Mouse (Mus musculus): ENCODE measurements around the gene Pnma1. TPM values are rescaled to one million over a fixed set of nuclear protein-coding genes. Genes with fewer than 3 reads are reported as not detected.

Pnma1 gene
- total RNA-seq (2021): under 1 TPM; 0.14 to 0.18 TPM

DNA sequence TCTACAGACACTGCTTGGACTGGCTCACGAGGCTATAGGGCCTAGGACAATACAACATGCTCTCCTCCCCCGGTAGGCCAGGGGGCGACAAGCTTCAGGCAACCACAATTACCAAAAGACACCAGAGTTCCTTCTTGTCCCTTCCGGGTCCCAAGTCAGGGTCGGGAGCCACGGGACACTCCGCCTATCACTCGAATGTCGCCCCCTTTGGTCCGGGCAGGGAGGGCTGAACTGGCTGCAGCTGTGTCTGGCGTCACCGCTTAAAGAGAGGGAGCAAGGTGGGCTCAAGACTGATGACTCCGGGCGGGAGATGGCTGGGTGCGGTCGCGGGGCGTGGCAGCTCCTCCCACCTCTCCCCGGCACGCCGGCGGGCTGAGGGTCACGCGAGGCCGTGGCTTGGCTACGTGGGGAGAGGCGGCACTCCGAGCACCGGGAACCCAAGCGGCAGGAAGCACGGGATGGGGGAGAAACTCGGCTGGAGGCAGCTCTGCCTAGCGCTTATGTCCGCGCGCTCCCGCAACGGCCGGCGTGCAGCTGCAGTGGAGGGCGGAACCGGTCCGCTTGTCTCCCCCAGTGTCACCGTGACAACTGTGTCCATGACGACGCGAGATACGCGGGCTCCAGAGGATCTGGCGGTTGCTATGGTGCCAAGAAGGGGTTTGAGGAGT is at the start of gene Pnma1:
Pnma1 (minus strand) TSS at position 536 of the 668 bp plus-strand sequence.
- intact Hi-C loops (cut with DNase I): loop anchor here (5.0 kb wide), 1 partner anchor 99 kb away; no protein-coding TSS in a partner anchor
- peak; percentile 61 for DNase-seq (ENCODE audit: low spot score)

DNA sequence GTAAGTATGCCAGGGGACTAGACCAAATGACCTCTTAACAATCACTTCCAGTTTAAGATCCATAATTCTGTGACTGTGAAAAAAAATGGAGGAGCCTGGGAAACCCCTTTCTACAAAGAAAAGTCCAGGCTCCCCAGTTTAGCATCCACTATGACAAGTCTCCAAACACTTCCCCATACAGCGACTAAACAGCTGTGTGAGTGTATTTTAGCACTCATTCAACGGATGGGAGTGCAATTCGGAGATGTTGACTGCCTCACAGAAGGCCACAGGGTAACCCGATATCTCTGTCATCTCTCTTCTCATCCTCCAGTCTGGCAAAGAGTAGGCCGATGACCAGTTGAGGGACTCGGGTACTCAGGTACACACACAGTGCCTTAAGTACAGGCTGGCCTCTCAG is 46.9 kb upstream of the Pnma1 start:
- intact Hi-C loops (cut with DNase I): no loop called here
- no peak for DNase-seq (ENCODE audit: low spot score)

DNA sequence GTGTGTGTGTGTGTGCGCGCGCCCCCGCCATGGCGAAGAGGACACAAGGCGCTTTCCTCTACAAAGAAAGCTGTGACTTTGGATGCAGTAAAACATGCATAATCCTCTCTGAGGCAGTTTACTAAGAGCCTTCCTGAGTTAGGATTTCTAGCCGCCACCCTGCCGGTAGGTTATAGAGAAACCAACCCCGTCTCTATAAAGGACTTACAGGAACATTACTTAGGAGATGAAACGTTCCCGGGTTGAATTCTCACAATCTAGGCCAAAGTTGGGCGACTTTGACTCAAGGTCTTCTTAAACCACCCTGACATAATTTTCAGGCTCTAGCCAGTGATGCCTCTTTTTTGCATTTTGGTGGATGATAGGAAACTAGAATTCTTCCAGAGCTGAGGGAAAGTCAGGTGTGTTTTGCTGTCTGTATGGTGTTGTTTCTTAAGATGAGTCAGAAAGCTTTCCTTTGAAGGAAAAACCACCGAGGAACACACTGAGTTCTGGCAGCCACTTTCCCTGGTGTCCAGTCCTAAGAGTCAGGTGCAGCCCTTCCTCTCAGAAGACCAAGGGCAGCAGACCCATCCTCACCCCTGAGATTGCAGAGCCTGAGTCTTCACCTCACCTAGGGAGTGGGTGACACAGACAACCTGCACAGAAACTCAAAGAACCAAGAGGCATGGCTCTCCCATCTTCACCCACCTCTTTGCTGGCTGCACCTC is 46.3 kb upstream of the Pnma1 start:
- intact Hi-C loops (cut with DNase I): no loop called here

GRCm38 (mm10) chr12:84193642-84194399 is 45.5 kb upstream of the Pnma1 start:
- DNase-seq (ENCODE audit: low spot score): peak; percentile 93
- intact Hi-C loops (cut with DNase I): loop anchor here (2.0 kb wide), 1 partner anchor 25 kb away; the partner anchor contains the start of gene Elmsan1

More for the DNA sequence above, 46.3 kb upstream of the Pnma1 start:
- no peak for DNase-seq (ENCODE audit: low spot score)

DNA sequence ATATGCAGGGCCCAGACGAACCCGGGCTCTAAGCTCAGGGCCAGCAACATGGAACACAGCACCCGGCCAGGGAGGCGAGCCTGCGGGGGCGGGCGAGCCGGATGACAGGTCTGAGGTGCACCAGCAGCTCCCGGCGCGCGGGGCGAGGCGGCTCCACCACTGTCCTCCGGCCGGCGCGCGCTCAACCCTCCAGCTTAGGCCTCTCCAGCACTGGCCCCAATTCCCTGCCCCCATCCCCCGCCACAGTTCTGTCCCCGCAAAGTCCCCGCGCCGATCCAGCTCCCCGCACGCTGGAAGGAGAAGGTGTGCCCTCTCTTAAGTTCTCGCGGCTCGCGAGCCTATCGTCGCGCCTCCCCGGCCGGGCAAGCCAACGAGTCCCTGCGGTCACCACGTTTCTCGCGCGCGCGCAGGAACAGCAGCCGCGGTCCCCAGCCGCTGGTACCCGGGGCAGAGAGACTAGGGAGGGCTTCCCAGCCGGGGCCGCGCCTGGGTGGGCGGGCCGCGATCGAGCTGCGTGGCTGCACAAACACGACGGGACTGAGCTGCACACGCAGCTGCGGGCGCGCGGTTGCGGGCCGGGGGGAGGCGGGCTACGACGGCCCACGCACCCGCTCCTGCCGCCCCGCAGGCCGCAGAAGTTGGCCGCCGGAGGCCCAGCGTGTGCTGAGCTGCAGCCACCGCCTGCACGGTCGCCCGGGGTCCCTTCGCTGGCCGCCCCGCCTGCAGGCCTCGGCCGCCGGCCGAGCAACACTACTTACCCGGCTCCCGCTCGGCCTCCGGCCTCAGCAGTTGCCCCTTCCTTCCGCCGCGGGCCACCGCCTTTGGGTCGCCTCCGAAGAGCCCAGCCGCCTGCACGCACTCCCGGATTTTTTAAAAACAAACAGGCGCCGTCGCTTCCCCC is 44.7 kb upstream of the Pnma1 start:
- intact Hi-C loops (cut with DNase I): loop anchor here (2.0 kb wide), 1 partner anchor 26 kb away; the partner anchor contains the start of gene Elmsan1
- DNase-seq (ENCODE audit: low spot score): no peak

DNA sequence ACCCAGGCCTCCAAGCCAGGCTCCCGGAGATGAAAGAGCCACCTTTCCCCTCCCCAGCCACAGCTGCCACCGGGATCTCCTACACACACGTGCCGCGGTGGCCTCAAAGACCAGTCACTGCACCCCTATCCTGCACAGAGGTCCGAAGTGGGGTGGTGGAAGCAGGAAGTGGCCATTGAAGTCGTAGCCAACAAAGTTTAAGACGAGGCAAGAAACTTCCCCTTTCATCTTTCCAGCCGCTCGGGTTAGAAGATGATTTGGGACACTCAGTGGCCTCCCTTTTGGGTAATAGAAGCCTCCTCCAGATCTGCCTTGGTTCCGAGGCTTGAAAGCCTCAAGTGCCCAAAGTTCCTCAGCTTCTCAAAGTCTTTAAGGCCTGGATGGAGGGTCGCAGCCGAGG is 44.0 kb upstream of the Pnma1 start:
- no peak for DNase-seq (ENCODE audit: low spot score)
- intact Hi-C loops (cut with DNase I): loop anchor here (2.0 kb wide), 1 partner anchor 27 kb away; the partner anchor contains the start of gene Elmsan1

GRCm38 (mm10) chr12:84191770-84192169 is 43.5 kb upstream of the Pnma1 start:
- intact Hi-C loops (cut with DNase I): loop anchor here (2.0 kb wide), 1 partner anchor 27 kb away; the partner anchor contains the start of gene Elmsan1
- no peak for DNase-seq (ENCODE audit: low spot score)

DNA sequence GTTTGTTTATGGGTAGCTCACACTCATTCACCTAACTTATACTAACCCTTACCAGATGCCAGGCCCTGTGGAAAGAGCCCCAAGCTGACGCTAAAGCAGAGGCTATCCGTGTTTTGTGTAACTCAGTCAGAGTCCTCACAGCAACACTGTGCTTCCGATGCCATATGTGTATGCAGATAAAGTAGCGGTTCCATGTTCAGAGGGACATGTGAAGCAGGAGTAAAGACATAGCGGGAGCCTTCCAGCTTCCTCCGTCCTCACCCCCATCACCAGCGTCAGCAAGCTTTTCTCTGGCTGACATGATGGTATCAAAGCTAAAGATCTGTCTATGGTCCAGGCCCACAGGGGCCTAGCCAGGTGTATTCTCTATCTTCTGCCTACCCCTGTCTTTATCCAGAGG is 42.9 kb upstream of the Pnma1 start:
- intact Hi-C loops (cut with DNase I): no loop called here
- no peak for DNase-seq (ENCODE audit: low spot score)

DNA sequence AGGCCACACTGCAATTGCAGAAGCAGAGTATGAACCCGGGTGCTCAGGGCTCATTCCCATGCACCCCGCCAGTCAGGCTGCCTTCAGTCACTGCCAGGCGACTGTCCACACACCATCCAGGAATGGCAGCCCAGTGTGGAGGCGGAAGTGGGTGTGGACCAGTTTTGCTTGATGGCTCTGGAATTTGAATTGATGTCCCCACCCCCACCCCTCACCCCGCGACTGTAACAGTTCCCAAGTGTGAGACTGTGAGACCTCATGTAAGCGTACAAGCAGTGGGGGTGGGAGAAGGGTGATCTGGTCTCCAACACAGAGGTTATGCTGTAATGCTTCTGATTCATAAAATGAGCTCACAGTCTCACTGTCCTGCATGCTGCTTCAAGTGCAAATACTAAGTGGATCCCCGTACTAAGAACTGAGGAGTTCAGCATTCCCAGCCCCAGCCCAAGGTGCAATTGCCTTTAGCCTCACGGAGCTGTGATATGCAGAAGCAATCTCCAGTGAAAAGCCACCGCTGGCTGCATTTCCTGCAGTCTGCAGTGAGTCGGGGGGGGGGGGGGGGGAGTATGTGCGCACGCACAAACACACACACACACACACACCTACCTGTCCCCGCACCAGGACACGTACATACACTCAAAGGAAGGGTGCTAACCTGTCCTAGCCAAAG is 42.0 kb upstream of the Pnma1 start:
- intact Hi-C loops (cut with DNase I): no loop called here
- no peak for DNase-seq (ENCODE audit: low spot score)

DNA sequence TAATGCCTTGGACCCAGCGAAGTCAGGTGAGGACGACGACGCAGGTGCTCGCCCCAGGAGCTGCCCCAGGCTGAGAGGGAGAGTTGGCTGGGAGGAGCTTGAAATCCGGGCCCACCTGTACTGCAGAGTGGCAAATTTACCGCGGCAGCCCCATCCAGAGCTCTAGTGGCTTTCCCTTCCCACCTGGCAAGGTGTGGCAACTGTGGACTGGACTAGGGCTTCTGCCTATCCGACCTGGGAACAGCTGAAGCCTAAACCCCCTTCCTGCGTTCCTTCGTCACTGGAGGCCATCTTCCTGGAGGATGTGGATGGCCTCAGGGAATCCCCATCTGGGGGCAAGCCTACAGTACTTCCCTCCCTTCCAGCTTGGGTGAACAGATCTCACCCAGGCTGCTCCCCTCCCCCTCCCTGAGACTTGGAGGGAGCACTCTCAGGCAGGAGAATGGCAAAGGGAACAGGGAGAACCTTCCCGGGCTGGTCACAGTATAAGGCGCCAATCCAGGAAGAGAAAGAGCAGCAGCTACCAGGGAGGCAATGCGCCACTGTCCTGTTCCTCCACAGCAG is 40.7 kb upstream of the Pnma1 start:
- intact Hi-C loops (cut with DNase I): no loop called here
- no peak for DNase-seq (ENCODE audit: low spot score)

DNA sequence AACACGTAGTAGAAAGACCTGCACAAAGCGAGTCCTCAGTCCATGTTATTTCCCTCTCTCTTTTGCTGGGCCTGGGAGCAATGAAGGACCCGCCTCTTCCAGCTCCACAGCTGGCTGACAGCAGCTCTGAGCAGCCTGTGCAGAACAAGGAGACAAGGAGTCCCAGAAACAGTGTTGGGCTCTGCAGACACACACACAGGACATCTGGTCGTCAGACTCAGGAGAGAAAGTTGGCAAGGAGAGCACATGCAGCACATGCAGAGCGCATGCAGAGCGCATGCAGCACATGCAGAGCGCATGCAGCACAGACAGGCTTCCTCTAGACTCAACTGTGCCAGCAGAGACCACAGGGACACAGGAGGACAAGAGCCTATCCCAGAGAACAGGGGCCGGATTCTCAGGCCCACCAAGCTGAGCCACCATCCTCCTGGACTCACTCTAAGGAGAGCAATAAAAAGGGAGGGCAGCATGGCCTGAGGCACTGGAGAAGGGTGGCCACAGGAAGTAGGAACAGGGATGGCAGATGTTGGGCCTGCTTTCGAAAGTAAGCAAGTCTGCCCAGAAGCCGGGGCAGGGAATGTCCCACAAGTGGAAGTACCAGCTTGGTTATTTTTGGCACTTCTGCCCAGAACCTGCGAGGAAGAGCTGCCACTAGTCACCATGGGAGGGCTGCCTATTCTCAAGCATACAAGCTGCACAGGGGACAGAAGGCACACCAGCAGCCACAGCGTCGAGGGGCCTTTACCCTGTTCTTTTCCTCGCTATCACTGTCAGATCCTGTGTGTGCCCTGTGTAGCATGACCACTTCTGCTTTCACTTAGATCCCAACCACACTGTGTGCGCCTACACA is 39.7 kb upstream of the Pnma1 start:
- intact Hi-C loops (cut with DNase I): no loop called here
- no peak for DNase-seq (ENCODE audit: low spot score)

DNA sequence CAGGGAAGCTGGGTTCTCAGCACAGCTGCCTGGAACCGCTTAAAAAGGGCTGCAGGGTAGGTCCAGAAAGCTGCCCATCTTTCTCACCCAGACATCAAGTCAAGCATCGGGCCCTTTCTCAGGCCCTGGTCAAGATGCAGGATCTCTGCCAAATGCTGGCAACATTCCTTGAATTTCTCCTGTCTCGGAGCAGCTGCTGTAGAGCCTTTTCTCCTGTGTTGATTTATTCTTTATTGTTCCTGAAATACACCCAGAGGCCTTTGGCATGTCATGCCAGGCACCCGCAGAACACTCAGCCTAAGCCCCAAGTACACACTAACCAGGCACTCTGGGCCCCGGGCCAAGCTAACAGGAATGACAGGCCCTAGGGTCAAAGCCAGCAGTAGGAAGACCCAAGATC is 38.7 kb upstream of the Pnma1 start:
- intact Hi-C loops (cut with DNase I): no loop called here
- no peak for DNase-seq (ENCODE audit: low spot score)

DNA sequence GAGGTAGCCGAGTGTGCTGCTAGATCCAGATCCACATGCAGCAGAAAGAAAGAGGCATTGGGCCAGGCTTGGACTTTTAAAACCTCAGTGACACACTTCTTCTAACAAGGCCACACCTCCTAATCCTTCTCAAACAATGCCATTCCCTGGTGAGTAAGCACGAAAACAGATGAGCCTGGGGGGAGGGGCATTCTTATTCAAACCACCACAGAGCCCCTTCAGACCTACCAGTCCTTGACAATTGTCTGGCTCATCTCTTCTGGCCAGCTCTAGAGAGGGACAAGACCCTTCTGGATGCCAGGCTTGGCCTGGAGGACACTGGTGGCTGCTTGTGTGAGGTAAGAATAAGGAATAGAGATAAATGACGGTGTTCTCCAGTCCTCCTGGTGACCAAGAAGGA is 38.2 kb upstream of the Pnma1 start:
- DNase-seq (ENCODE audit: low spot score): no peak
- intact Hi-C loops (cut with DNase I): no loop called here

- intact Hi-C loops (cut with DNase I): no loop called here
Observed at GRCm38 (mm10) chr12:84185547-84185946, 37.3 kb upstream of the Pnma1 start.

GRCm38 (mm10) chr12:84184979-84185378 is 36.7 kb upstream of the Pnma1 start:
- intact Hi-C loops (cut with DNase I): no loop called here
- no peak for DNase-seq (ENCODE audit: low spot score)

More at GRCm38 (mm10) chr12:84185547-84185946, 37.3 kb upstream of the Pnma1 start:
- DNase-seq (ENCODE audit: low spot score): no peak

- intact Hi-C loops (cut with DNase I): no loop called here
- no peak for DNase-seq (ENCODE audit: low spot score)
Observed at GRCm38 (mm10) chr12:84181999-84182398, 33.7 kb upstream of the Pnma1 start.

DNA sequence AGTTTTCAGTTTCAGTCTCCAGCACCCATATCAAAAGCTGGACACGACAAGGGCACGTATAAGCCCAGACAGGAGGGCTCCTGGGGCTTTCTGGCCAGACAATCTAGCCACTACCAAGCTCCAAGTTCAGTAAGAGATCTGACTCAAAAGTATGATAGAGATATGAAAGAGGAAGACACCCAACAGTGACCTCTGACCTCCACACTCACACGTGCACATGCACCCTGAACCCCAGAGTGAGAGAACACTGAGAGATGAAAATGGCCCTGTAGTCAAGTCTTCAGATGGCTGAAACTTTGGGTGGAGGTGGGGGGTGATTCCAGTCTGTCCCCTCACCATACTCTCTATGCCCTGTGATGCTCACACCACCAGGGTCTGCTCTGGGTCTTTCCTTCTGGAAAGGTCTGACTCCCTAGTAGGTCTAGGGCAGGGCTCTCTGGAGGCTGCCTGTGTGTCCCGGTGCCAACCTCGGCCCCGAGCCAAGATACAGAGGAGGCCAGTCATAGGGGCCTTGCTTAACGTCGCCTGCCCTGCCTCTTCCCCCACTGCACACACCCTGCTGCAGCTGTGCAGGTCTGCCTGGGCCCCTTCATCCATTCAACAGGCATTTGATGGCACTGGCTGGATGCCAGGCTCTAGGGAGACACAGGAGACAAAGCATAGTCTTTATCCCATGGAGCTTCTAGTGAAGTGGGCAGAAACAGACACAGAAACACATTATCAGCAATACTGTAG is 32.6 kb upstream of the Pnma1 start:
- intact Hi-C loops (cut with DNase I): no loop called here
- peak; percentile 58 for DNase-seq (ENCODE audit: low spot score)
